Mouse (Mus musculus) hindbrain, embryonic 11.5 days (tissue): ENCODE data around the gene Gm11733. TPM values are rescaled to one million over a fixed set of nuclear protein-coding genes. Genes with fewer than 3 reads are reported as not detected.

ENCODE experiments used
- ATAC-seq: fragments of 200-750 bp; cut with Nextera tagmentation; 2 replicates; pipeline ENCODE4 v1.8.0; 2017; ENCODE audit warnings: mild to moderate bottlenecking, moderate TSS enrichment, moderate library complexity; ENCODE audit not compliant: low FRiP score
- DNase-seq: peaks from one replicate; pipeline ENCODE4 v3.0.0-alpha.2; 2015; ENCODE audit warnings: low spot score
- H3K27ac ChIP-seq: fragments of 300-500 bp; sonication (generic); 2 replicates; pipeline ENCODE4 v1.5.1; 2014; ENCODE audit warnings: mild to moderate bottlenecking, low read depth, low read length
- H3K27me3 ChIP-seq: fragments of 300-500 bp; sonication (generic); 2 replicates; pipeline ENCODE4 v1.6.1; 2014; ENCODE audit warnings: mild to moderate bottlenecking, low read length, moderate library complexity, mixed read lengths; ENCODE audit not compliant: control insufficient read depth, insufficient read depth
- H3K36me3 ChIP-seq: fragments of 300-500 bp; sonication (generic); 2 replicates; pipeline ENCODE4 v1.6.1; 2014; ENCODE audit warnings: mild to moderate bottlenecking, low read length, moderate library complexity, mixed read lengths; ENCODE audit not compliant: control insufficient read depth, insufficient read depth
- H3K4me1 ChIP-seq: fragments of 300-500 bp; sonication (generic); replicated peaks from 2 replicates; pipeline ENCODE4 v1.6.1; 2014; ENCODE audit warnings: low read length, mixed read lengths; ENCODE audit not compliant: control insufficient read depth, insufficient read depth
- H3K4me2 ChIP-seq: fragments of 300-500 bp; sonication (generic); replicated peaks from 2 replicates; pipeline ENCODE4 v1.6.1; 2014; ENCODE audit warnings: mild to moderate bottlenecking, low read depth, low read length
- H3K4me3 ChIP-seq: fragments of 300-500 bp; sonication (generic); 2 replicates; pipeline ENCODE4 v1.5.1; 2014; ENCODE audit warnings: low read depth, low read length
- H3K9ac ChIP-seq: fragments of 300-500 bp; sonication (generic); 2 replicates; pipeline ENCODE4 v1.6.1; 2014; ENCODE audit warnings: low read depth, low read length
- H3K9me3 ChIP-seq: fragments of 300-500 bp; sonication (generic); 2 replicates; pipeline ENCODE4 v1.6.1; 2016; ENCODE audit warnings: low read length; ENCODE audit not compliant: control insufficient read depth
- WGBS: fragments of 180-500 bp; shearing (Covaris S2); extraction: QIAGEN DNeasy Blood & Tissue Kit; methylation state at CpG from one replicate; pipeline ENCODE4 v1.1.7; 2014; 5-methylcytosine and 5-hydroxymethylcytosine counted together
- polyA plus RNA-seq: library from polyadenylated mRNA; unstranded; fragments of >200 nt; fragmentation: Nextera tagmentation; extraction: Ambion mirVana; gene quantifications from 2 replicates; pipeline ENCODE4 v1.2.1, GENCODE M21; 2014

The Gm11733 gene
- not detected in 2 replicates for polyA plus RNA-seq

DNA sequence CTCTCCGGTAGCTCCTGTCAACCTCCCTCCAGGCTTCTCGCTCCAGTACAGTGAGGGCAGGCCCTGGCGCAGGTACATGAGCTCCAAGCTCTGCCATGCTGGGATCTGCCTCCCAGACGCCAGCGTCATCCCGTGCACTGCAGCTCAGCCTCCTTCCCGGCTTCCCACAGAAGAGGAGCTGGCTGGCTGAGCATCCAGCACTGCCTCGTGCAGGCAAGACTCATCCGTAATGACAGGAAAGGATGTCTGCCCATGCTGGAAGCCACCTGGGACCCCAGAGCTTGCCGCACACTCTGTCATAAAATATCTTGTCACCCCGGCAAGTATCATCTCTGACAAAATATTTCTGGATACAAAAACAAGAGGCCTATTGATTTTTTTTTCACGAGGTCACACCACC lies at the start of gene Gm11733:
Gene Gm11733, plus strand, starts transcription at position 171 of the 400 bp plus-strand sequence.
- ATAC-seq (peak; percentile 49; the same call in 1 of the 2 replicates), DNase-seq (peak; percentile 45)
- H3K4me1 ChIP-seq, result peaks cover 21% of the 10 kb centered on the region
- H3K9ac ChIP-seq, result no peak within 1 kb of the TSS
- H3K27ac ChIP-seq, result peak within 1 kb of the TSS; percentile 74
- peak within 1 kb of the TSS; percentile 15; the same call in 1 of the 2 replicates for H3K4me2 ChIP-seq
- H3K36me3 ChIP-seq, result no peaks in the 10 kb centered on the region
- WGBS, result 20% methylated on average over 12 of the region's 12 CpGs
- H3K9me3 ChIP-seq, result no peaks in the 10 kb centered on the region
- H3K4me3 ChIP-seq, result no peak within 1 kb of the TSS
- H3K27me3 ChIP-seq, result no peaks in the 10 kb centered on the region

DNA sequence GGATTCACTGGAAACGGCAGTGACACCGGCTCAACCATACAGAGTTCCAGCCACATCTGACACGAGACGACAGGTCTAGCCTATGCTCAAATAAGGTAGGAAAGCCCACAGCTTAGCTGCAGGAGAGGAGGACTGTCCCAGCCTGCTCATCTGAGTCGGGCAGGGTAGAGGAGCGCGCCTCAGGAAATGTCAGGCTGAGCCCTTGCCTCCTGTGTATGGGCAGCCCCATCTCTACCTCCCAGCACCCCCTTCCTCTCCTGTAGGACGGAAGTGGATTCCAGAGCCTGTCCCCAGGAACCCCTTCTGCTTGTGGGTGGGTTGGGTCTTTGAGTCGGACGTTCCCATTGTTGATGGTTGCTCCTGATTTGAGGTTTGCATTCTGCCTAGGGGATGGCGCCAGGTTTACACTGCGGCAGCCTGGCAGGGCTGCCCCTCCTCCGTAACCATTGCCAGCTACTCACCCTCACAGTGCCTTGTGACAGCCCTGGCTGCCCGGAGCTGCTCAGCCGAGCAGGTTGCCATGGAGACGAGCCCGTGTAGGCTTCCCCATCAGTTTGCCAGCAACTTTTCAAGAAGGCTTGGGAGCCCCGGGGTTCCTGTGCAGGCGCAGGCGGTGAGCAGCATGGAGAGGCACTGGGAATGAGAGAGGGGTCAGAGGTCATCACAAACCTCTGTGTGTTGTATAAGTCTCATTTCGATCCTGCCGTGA lies 47.6 kb upstream of the Gm11733 start:
- H3K4me1 ChIP-seq, result peaks cover 20% of the 10 kb centered on the region
- H3K27me3 ChIP-seq, result no peaks in the 10 kb centered on the region
- H3K9me3 ChIP-seq, result no peaks in the 10 kb centered on the region
- peak overlapping the region; percentile 19; the same call in 1 of the 2 replicates for H3K4me2 ChIP-seq
- 21% methylated on average over 22 of the region's 22 CpGs for WGBS
- H3K9ac ChIP-seq, result 0 out of 2 replicates have a peak overlapping the region, but pooled peaks have one; percentile 19
- DNase-seq, result peak; percentile 84
- ATAC-seq, result peak; percentile 81
- no peaks in the 10 kb centered on the region for H3K36me3 ChIP-seq
- H3K4me3 ChIP-seq, result no peak overlapping the region
- peak overlapping the region; percentile 68; the same call in 1 of the 2 replicates for H3K27ac ChIP-seq

DNA sequence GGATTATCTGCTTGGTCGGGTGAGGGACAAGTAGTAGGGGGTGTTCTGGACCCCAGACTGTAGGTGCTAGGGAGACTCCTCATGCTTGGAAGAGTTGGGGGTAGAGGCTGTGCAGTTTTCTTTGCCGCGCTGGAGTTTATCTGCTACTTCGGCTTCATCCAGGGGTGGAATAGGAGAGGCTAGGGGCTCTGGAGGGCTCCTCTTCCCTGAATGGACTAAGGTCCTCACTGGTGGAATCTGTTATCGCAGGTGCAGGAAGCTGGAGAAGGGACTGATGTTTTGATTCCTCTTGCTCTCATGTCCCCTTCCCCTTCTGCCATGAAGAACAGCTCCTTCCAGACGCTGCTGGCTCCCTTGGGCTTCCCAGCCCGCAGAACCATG lies 47.1 kb upstream of the Gm11733 start:
- H3K36me3 ChIP-seq, result no peaks in the 10 kb centered on the region
- no peaks in the 10 kb centered on the region for H3K27me3 ChIP-seq
- ATAC-seq (peak; percentile 11; the same call in 1 of the 2 replicates), DNase-seq (no peak)
- H3K4me3 ChIP-seq, result no peak overlapping the region
- H3K9ac ChIP-seq, result 0 out of 2 replicates have a peak overlapping the region, but pooled peaks have one; percentile 19
- H3K9me3 ChIP-seq, result no peaks in the 10 kb centered on the region
- H3K27ac ChIP-seq, result peak overlapping the region; percentile 68
- peak overlapping the region; percentile 19; the same call in 1 of the 2 replicates for H3K4me2 ChIP-seq
- peaks cover 20% of the 10 kb centered on the region for H3K4me1 ChIP-seq
- WGBS, result 20% methylated on average over 7 of the region's 7 CpGs

DNA sequence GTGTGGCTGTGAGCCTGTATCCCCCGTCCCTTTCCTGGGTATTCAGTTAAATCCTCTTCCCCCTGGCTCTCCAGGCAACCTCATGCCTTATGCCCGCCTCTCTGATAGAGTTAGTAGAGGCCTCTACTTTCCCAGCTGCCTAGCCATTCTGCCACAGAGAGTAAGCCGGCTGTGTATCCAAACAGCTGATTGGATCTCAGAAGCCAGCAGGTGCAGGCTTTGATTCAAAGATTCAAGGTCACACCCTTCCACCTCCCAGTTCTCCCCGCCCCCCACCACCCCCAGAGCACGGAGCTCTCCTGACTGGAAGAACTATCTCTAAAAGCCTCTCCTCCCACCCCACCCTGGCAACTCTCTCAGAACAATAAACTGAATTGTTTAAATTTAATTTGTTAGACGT lies 45.8 kb upstream of the Gm11733 start:
- ATAC-seq, result no peak

GRCm38 (mm10) chr11:117440865-117441425 lies 43.2 kb upstream of the Gm11733 start:
- Histone ChIP-seq H3K9me3 (no peaks in the 10 kb centered on the region), H3K4me2 (peak overlapping the region; percentile 21; the same call in 1 of the 2 replicates), H3K4me3 (no peak overlapping the region), H3K36me3 (no peaks in the 10 kb centered on the region), H3K27ac (peak overlapping the region; percentile 65), H3K9ac (peak overlapping the region; percentile 16; the same call in 1 of the 2 replicates), H3K4me1 (peaks cover 25% of the 10 kb centered on the region), H3K27me3 (no peaks in the 10 kb centered on the region)
- 13% methylated on average over 22 of the region's 22 CpGs for WGBS
- DNase-seq, result peak; percentile 59
- peak; percentile 43; the same call in 1 of the 2 replicates for ATAC-seq

More for the DNA sequence above, 45.8 kb upstream of the Gm11733 start:
- peak overlapping the region; percentile 51 for H3K27ac ChIP-seq
- H3K9me3 ChIP-seq, result no peaks in the 10 kb centered on the region
- no peak overlapping the region for H3K4me2 ChIP-seq
- no peaks in the 10 kb centered on the region for H3K36me3 ChIP-seq
- no peak for DNase-seq
- H3K27me3 ChIP-seq, result no peaks in the 10 kb centered on the region
- 30% methylated on average over 6 of the region's 6 CpGs for WGBS
- peaks cover 20% of the 10 kb centered on the region for H3K4me1 ChIP-seq
- no peak overlapping the region for H3K4me3 ChIP-seq
- no peak overlapping the region for H3K9ac ChIP-seq

DNA sequence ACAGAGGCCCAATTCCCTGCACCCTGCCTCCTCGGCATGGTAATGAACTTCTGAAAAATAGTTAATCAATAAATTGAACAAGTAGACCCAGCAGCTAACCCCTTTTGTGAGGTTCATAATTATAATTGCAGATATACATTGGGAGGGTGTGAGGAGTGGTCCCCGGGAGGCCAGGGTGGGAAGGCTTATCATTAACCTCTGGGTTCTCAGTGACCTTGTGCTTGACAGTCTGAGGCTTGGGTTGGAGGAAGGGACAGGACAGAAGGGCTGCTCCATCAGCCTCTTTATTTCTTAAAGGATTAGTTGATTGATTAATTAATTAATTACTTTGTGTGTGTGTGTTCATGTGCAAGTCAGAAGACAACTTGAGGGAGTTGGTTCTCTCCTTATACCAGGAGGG lies 40.1 kb upstream of the Gm11733 start:
- Histone ChIP-seq H3K4me3 (no peak overlapping the region), H3K36me3 (no peaks in the 10 kb centered on the region), H3K4me1 (peaks cover 8% of the 10 kb centered on the region; the same call in 1 of the 2 replicates), H3K27me3 (no peaks in the 10 kb centered on the region), H3K4me2 (no peak overlapping the region), H3K27ac (peak overlapping the region; percentile 71), H3K9me3 (no peaks in the 10 kb centered on the region), H3K9ac (0 out of 2 replicates have a peak overlapping the region, but pooled peaks have one; percentile 19)
- no peak; the same call in 1 of the 2 replicates for ATAC-seq
- WGBS, result 53% methylated on average over 2 of the region's 2 CpGs
- no peak for DNase-seq

GRCm38 (mm10) chr11:117445707-117446106 lies 38.5 kb upstream of the Gm11733 start:
- Histone ChIP-seq H3K27ac (no peak overlapping the region), H3K9ac (no peak overlapping the region), H3K4me1 (peaks cover 8% of the 10 kb centered on the region; the same call in 1 of the 2 replicates), H3K36me3 (no peaks in the 10 kb centered on the region), H3K4me3 (no peak overlapping the region), H3K4me2 (no peak overlapping the region), H3K9me3 (no peaks in the 10 kb centered on the region), H3K27me3 (no peaks in the 10 kb centered on the region)
- no peak for DNase-seq
- 78% methylated on average over 6 of the region's 6 CpGs for WGBS
- ATAC-seq, result no peak

DNA sequence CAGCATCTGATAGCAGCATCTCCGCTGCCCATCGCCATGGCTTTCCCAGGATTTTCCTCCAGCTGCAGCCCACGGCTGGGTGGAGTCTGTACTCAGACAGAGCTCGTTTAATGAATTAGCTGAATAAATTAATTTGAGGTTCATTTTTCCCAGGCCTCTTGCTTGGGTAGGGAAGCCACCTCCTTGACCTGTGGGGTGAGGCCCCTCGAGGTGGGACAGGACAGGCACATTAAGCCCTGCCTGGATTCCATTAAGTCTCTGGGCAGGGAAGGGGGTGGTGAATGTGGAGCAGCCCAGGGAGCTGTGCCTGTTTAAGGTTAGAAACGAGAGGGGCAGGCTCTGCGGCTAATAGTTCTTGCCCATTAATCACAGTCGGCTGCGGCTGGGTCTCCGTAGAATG lies 30.1 kb upstream of the Gm11733 start:
- Histone ChIP-seq H3K27me3 (peaks cover 2% of the 10 kb centered on the region; the same call in 1 of the 2 replicates), H3K4me3 (no peak overlapping the region), H3K4me1 (peaks cover under 1% of the 10 kb centered on the region), H3K36me3 (no peaks in the 10 kb centered on the region), H3K4me2 (no peak overlapping the region), H3K9ac (no peak overlapping the region), H3K27ac (peak overlapping the region; percentile 77), H3K9me3 (no peaks in the 10 kb centered on the region)
- WGBS, result 25% methylated on average over 10 of the region's 10 CpGs
- ATAC-seq (peak; percentile 75), DNase-seq (no peak)
